Mouse (Mus musculus) ES-E14 (cell line): ENCODE results near the gene Ank2.

Experiments used
- CHD2 ChIP-seq: IDR thresholded peaks from 2 replicates; pipeline ENCODE4 v1.6.1; 2014; ENCODE audit warnings: mild to moderate bottlenecking, low read depth, low read length, inconsistent platforms
- HCFC1 ChIP-seq: IDR thresholded peaks from 2 replicates; pipeline ENCODE4 v1.6.1; 2012; ENCODE audit warnings: low read length, inconsistent platforms, borderline replicate concordance; ENCODE audit not compliant: insufficient read depth
- MAFK ChIP-seq: IDR thresholded peaks from 2 replicates; pipeline ENCODE4 v1.6.1; 2014; ENCODE audit warnings: mild to moderate bottlenecking, low read depth, low read length, inconsistent platforms; ENCODE audit not compliant: insufficient read depth
- ZC3H11A ChIP-seq: IDR thresholded peaks from 2 replicates; pipeline ENCODE4 v1.6.1; 2012; ENCODE audit warnings: low read depth, mild to moderate bottlenecking, inconsistent platforms, low read length, borderline replicate concordance
- ZNF384 ChIP-seq: IDR thresholded peaks from 2 replicates; pipeline ENCODE4 v1.6.1; 2012; ENCODE audit warnings: low read depth, low read length, inconsistent platforms

DNA sequence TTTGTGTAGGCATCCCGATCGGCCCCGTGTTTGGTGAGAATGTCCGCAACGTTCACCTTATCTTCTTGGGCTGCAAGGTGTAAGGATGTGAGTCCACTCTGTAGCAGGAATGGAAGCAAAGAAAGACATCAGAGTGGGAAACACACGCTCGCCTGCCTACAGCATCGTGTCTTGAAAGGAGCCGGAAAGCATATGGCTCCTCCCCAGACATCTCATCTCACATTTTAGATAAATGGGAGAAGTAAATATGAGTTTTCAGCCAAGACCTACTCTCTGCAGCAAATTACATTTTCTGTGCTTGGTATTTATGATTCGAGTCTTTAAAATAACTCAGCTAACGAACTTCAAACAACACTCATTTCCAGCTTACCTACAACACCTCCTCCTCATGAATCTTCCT, 495.2 kb downstream of the Ank2 start:
- TF ChIP-seq ZC3H11A (no peak), CHD2 (no peak), HCFC1 (no peak), MAFK (no peak), ZNF384 (no peak)
